Mouse (Mus musculus): Measurements from ENCODE around the gene Ppdpf.

- no peak for TF ChIP-seq ZKSCAN1 (IDR thresholded peaks at IDR 0.05; ENCODE audit: borderline replicate concordance, low read depth, low read length)
- TF ChIP-seq POLR2A (IDR thresholded peaks at IDR 0.05; ENCODE audit: low read depth, low read length), result no peak
- TF ChIP-seq CTCF (conservative IDR thresholded peaks at IDR 0.05 in 1 of 2, IDR thresholded peaks at IDR 0.05 in 1 of 2; ENCODE audit: low read depth in 2 of 2, low read length in 2 of 2), result no peak
Measured at GRCm38 (mm10) chr2:181224994-181225393, 37.9 kb downstream of the Ppdpf start.
